Mouse (Mus musculus) hindbrain, embryonic 12.5 days (tissue): ENCODE results near the gene Loxl1. TPM values are rescaled to one million over a fixed set of nuclear protein-coding genes. Genes with fewer than 3 reads are reported as not detected.
"Not testable (repeated sequence)": the region's sequence is repeated elsewhere in the genome, so short reads cannot be mapped to it uniquely, and the experiment has no call there.

Experiments
- ATAC-seq: fragments of 200-750 bp; cut with Nextera tagmentation; 2 replicates; pipeline ENCODE4 v1.8.0; 2017; ENCODE audit warnings: moderate TSS enrichment; ENCODE audit not compliant: low FRiP score
- H3K27ac ChIP-seq: fragments of 300-500 bp; sonication (generic); 2 replicates; pipeline ENCODE4 v1.5.1; 2016; ENCODE audit warnings: mild to moderate bottlenecking
- H3K27me3 ChIP-seq: fragments of 300-500 bp; sonication (generic); 2 replicates; pipeline ENCODE4 v1.6.1; 2016; ENCODE audit warnings: mild to moderate bottlenecking
- H3K36me3 ChIP-seq: fragments of 300-500 bp; sonication (generic); 2 replicates; pipeline ENCODE4 v1.6.1; 2016; ENCODE audit warnings: mild to moderate bottlenecking
- H3K4me1 ChIP-seq: fragments of 300-500 bp; sonication (generic); 2 replicates; pipeline ENCODE4 v1.6.1; 2016
- H3K4me2 ChIP-seq: fragments of 300-500 bp; sonication (generic); replicated peaks from 2 replicates; pipeline ENCODE4 v1.6.1; 2016; ENCODE audit warnings: mild to moderate bottlenecking
- H3K4me3 ChIP-seq: fragments of 300-500 bp; sonication (generic); 2 replicates; pipeline ENCODE4 v1.5.1; 2016; ENCODE audit warnings: mild to moderate bottlenecking
- H3K9ac ChIP-seq: fragments of 300-500 bp; sonication (generic); 2 replicates; pipeline ENCODE4 v1.6.1; 2016; ENCODE audit warnings: mild to moderate bottlenecking, moderate library complexity
- H3K9me3 ChIP-seq: fragments of 300-500 bp; sonication (generic); replicated peaks from 2 replicates; pipeline ENCODE4 v1.6.1; 2016; ENCODE audit warnings: mild to moderate bottlenecking
- WGBS: fragments of 180-500 bp; shearing (Covaris S2); methylation state at CpG from one replicate; pipeline ENCODE4 v1.1.7; 2016; 5-methylcytosine and 5-hydroxymethylcytosine counted together
- polyA plus RNA-seq: library from polyadenylated mRNA; unstranded; fragments of >200 nt; fragmentation: Nextera tagmentation; extraction: Ambion mirVana; gene quantifications from 2 replicates; pipeline ENCODE4 v1.2.1, GENCODE M21; 2016

Loxl1 gene
- polyA plus RNA-seq, 1 experiment from 2014 or later, result 19.2 TPM

DNA sequence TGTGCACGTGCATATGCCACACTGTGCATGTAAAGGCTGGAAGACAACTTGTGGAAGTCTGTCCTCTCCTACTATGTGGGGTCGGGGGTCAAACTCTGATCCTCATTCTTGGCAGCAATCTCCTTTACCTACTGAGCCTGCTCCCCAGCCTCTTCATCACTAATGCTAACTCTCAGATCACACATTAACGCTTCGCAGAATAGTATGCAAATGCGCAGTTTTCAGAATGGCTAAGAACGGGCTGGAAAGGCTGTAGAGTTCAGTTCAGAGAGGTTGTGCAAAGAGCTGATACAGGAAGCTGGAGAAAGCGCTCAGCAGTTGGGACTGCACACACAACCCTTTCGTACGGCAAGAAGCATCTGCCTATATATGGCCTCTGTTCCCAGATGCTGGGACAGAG is 40.1 kb downstream of the Loxl1 start:
- no peak overlapping the region for H3K9ac ChIP-seq
- H3K27me3 ChIP-seq, result no peaks in the 10 kb centered on the region
- no peaks in the 10 kb centered on the region for H3K9me3 ChIP-seq
- H3K4me3 ChIP-seq, result no peak overlapping the region
- H3K36me3 ChIP-seq, result no peaks in the 10 kb centered on the region
- WGBS, result 74% methylated on average over 9 of the region's 9 CpGs
- peaks cover 8% of the 10 kb centered on the region; the same call in 1 of the 2 replicates for H3K4me1 ChIP-seq
- no peak overlapping the region for H3K4me2 ChIP-seq
- no peak overlapping the region for H3K27ac ChIP-seq
- no peak for ATAC-seq

DNA sequence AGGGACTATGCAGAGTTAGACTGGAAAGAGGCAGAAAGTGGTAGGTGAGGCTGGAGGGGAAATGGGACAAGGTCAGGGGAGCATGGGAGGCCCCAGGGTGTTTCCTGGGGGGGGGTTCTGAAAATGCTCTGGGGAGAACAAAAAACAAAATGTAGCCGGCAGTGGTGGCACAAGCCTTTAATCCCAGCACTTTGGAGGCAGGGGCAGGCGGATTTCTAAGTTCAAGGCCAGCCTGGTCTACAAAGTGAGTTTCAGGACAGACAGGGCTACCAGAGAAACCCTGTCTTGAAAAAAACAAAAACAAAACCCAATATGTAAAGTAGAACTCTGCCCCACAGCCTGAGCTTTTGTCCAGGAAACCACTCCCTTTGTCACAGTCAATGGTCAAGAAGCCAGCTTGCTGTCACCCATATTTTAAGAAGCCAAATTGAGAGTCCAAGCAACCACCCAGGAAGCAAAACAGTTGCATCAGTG is 40.9 kb downstream of the Loxl1 start:
- Histone ChIP-seq H3K36me3 (no peaks in the 10 kb centered on the region), H3K27ac (no peak overlapping the region), H3K4me2 (no peak overlapping the region), H3K4me3 (no peak overlapping the region), H3K9ac (no peak overlapping the region; the same call in 1 of the 2 replicates), H3K4me1 (peaks cover 8% of the 10 kb centered on the region; the same call in 1 of the 2 replicates), H3K27me3 (no peaks in the 10 kb centered on the region), H3K9me3 (no peaks in the 10 kb centered on the region)
- WGBS, result 74% methylated on average over 2 of the region's 2 CpGs
- no peak for ATAC-seq

DNA sequence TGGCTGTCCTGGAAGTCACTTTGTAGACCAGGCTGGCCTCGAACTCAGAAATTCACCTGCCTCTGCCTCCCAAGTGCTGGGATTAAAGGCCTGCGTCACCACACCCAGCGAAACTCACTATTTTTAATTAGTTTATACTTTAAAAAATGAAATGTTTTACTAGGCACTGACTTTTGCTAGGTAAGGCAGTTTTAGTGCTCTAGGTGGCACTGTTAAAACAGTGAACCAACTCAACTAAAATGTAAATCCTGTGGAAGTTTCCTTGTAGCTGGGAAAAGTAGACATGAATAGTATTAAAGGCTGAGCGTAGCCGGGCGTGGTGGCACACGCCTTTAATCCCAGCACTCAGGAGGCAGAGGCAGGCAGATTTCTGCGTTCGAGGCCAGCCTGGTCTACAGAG is 41.4 kb downstream of the Loxl1 start:
- 94% methylated on average over 9 of the region's 9 CpGs for WGBS
- not testable (repeated sequence) for H3K27me3 ChIP-seq, H3K4me2 ChIP-seq, H3K9me3 ChIP-seq, H3K27ac ChIP-seq, H3K36me3 ChIP-seq, ATAC-seq, H3K4me3 ChIP-seq, H3K9ac ChIP-seq
- H3K4me1 ChIP-seq, result peaks cover 11% of the 10 kb centered on the region

DNA sequence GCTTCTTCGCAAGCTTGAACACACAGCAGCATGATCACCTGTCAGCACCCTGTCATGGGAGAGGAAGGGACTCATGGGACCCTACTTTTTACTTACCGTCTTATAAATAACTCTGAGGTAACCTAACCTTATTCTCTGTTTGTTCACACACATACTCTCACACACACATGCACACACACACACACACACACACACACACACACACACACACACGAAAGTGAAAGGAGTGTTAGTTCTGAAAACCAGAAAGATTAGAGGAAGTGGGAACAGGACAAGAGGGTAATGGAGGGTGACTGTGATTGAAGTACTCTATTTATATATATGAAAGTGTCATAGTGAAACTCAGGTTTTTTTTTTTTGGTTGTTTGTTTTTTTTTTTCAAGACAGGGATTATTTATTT is 41.9 kb downstream of the Loxl1 start:
- Histone ChIP-seq H3K4me3 (no peak overlapping the region), H3K27ac (no peak overlapping the region), H3K4me1 (peaks cover 14% of the 10 kb centered on the region), H3K4me2 (no peak overlapping the region), H3K27me3 (no peaks in the 10 kb centered on the region), H3K36me3 (no peaks in the 10 kb centered on the region), H3K9me3 (no peaks in the 10 kb centered on the region), H3K9ac (no peak overlapping the region)
- ATAC-seq, result no peak
- 81% methylated on average over 3 of the region's 3 CpGs for WGBS

DNA sequence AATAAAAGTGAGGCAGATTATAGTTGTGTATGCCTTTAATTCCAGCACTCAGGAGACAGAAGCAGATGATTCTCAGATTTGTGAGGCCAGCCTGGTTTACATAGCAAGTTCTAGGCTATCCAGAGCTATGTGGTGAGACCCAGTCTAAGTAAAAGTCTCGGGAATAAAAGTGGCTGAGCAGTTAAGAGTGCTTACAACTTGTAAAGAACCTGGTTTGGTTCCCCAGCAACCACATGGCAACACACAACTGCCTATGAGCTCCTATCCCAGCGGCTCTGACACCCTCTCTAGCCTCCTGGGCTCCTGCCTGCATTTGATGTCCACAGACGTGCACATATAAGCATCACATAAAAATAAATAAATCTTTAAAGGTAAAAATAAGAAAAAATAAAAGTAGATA is 42.9 kb downstream of the Loxl1 start:
- Histone ChIP-seq H3K36me3 (no peaks in the 10 kb centered on the region), H3K27ac (no peak overlapping the region), H3K4me2 (no peak overlapping the region), H3K9ac (no peak overlapping the region), H3K4me3 (no peak overlapping the region), H3K9me3 (no peaks in the 10 kb centered on the region), H3K4me1 (peaks cover 8% of the 10 kb centered on the region; the same call in 1 of the 2 replicates), H3K27me3 (no peaks in the 10 kb centered on the region)
- no peak for ATAC-seq
- WGBS, result 62% methylated on average over 3 of the region's 3 CpGs

DNA sequence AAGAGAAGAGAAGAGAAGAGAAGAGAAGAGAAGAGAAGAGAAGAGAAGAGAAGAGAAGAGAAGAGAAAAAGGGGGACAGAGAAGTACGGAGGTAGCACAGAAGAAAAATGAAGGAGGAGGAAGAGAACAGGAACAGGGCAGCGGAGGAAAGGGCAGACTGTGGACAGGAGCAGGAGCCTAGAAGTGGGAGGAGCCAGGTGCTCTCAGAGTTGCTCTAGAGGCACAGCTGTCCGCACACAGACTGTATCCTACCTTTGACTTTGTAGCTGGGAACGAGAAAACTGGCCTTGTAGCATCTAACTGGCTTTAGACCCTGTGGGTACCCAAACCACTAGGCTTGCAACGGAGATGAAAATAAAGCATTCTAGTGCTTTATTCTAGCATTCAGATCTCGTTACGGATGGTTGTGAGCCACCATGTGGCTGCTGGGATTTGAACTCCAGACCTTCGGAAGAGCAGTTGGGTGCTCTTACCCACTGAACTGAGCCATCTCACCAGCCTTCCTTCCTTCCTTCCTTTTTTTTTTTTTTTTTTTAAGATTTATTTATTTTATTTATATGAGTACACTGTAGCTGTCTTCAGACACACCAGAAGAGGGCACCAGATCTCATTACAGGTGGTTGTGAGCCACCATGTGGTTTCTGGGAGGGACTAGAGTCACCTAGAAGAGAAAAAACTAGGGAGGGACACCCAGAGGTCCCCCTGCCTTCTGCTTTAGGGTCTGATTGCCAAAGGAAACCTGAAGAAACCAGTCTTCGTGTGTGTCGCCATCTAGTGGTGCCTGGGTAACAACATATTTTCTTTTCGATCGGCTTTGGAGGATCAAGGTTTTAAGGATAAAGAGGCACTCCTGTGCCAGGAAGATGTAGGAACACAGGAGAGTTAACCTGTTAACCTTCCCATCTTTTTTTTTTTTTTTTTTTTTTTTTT is 44.3 kb downstream of the Loxl1 start:
- WGBS, result 51% methylated on average over 12 of the region's 12 CpGs
- Histone ChIP-seq H3K4me2 (no peak overlapping the region), H3K27ac (no peak overlapping the region), H3K27me3 (no peaks in the 10 kb centered on the region), H3K36me3 (no peaks in the 10 kb centered on the region; the same call in 1 of the 2 replicates), H3K9me3 (no peaks in the 10 kb centered on the region), H3K9ac (no peak overlapping the region), H3K4me1 (peaks cover 7% of the 10 kb centered on the region; the same call in 1 of the 2 replicates), H3K4me3 (no peak overlapping the region)
- ATAC-seq, result no peak

DNA sequence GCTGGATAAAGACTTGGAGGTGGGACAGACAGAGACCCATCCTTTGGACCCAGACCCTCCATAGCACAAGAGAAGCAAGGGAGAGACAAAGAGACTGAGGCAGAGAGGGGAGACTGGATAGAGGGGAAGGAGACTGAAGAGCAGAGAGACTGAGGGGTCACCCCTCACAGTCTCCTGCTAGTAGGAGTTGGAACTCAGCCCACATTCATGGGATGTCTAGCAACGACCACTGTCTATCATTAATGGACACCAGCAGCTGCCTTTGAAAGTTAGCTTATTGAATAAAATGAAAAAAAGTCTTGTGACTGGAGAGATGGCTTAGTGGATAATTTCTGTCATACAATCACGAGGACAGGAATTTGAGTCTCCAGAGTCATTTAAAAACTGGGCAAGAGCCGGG is 45.9 kb downstream of the Loxl1 start:
- Histone ChIP-seq H3K4me2 (no peak overlapping the region), H3K27ac (0 out of 2 replicates have a peak overlapping the region, but pooled peaks have one; percentile 35), H3K9ac (no peak overlapping the region), H3K9me3 (no peaks in the 10 kb centered on the region), H3K4me3 (no peak overlapping the region), H3K27me3 (no peaks in the 10 kb centered on the region), H3K36me3 (peaks cover 10% of the 10 kb centered on the region), H3K4me1 (peaks cover 7% of the 10 kb centered on the region; the same call in 1 of the 2 replicates)
- no peak for ATAC-seq
- WGBS, result 82% methylated on average over 3 of the region's 3 CpGs

DNA sequence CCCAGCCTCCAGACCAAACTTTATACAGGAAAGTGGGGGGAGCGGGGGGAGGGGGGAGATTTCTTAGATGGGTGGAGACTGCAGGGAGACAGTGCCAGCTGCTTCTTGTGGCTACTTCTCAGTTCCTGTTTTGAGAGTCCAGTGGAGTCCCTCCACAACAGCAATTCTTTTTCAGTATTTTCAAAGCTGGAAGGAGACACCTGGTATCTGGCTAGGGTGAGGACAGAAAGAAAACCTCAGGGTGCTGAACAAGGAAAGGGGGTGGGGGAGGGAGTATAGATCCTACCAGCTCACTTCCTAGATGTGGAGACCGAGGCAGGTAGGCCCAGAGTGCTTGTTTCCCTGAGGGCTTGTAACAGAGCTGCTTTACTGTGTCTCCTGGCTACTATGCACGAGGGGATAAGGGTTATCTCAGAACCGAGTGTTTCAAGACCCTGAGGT is 46.4 kb downstream of the Loxl1 start:
- no peak for ATAC-seq
- H3K36me3 ChIP-seq, result peaks cover 14% of the 10 kb centered on the region
- peak overlapping the region; percentile 35; the same call in 1 of the 2 replicates for H3K27ac ChIP-seq
- peaks cover 7% of the 10 kb centered on the region; the same call in 1 of the 2 replicates for H3K4me1 ChIP-seq
- no peaks in the 10 kb centered on the region for H3K27me3 ChIP-seq
- H3K9me3 ChIP-seq, result no peaks in the 10 kb centered on the region
- WGBS, result 34% methylated on average over 4 of the region's 4 CpGs
- no peak overlapping the region for H3K4me2 ChIP-seq
- no peak overlapping the region; the same call in 1 of the 2 replicates for H3K9ac ChIP-seq
- no peak overlapping the region for H3K4me3 ChIP-seq

DNA sequence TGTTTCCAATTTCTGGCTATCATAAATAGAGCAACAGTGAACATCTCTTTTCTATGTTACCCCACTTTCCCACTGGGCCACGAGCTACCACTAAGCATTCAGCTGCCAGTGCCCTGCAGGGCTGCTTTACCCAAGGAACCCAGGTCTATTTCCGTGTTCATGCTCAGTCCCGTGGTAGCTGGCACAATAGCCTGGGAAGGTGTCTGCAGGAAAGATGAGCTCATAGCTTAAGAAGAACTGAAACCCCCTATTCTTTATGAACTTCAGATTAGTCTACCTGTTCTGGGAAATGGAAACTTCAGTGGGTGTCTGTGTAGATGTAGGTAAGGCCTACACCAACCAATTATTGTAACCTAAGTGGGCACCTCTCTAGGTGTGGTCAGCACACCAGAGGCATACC is 47.6 kb downstream of the Loxl1 start:
- ATAC-seq, result no peak
- Histone ChIP-seq H3K9me3 (no peaks in the 10 kb centered on the region), H3K27me3 (no peaks in the 10 kb centered on the region), H3K4me2 (no peak overlapping the region), H3K36me3 (peaks cover 23% of the 10 kb centered on the region), H3K4me1 (peaks cover 7% of the 10 kb centered on the region; the same call in 1 of the 2 replicates), H3K27ac (no peak overlapping the region), H3K9ac (no peak overlapping the region), H3K4me3 (no peak overlapping the region)
- 68% methylated on average over 3 of the region's 3 CpGs for WGBS

DNA sequence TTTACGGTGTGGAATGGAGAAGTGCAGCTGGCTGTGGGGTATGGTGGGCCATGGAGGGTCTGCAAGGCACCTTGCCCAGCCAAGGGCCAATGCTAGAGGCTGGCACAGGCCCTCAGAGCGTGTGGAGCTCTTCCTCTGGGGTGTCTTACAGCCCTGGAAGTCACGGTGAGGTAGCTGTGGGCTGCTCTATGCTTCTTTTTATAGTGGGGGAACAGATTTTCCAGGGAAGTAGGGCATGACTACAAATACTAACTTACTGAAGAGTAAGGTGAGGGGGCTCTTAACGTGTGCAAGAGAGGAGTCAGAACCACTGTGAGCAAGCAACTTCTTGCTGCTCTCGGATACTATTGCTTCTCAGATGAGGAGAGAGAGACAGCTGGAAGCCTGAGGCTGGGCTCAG is 50.5 kb downstream of the Loxl1 start:
- no peak for ATAC-seq
- no peaks in the 10 kb centered on the region for H3K9me3 ChIP-seq
- peaks cover 49% of the 10 kb centered on the region for H3K36me3 ChIP-seq
- H3K27ac ChIP-seq, result no peak overlapping the region
- no peak overlapping the region for H3K4me2 ChIP-seq
- H3K9ac ChIP-seq, result no peak overlapping the region
- H3K4me1 ChIP-seq, result peaks cover 7% of the 10 kb centered on the region; the same call in 1 of the 2 replicates
- no peaks in the 10 kb centered on the region for H3K27me3 ChIP-seq
- 98% methylated on average over 5 of the region's 5 CpGs for WGBS
- no peak overlapping the region for H3K4me3 ChIP-seq

DNA sequence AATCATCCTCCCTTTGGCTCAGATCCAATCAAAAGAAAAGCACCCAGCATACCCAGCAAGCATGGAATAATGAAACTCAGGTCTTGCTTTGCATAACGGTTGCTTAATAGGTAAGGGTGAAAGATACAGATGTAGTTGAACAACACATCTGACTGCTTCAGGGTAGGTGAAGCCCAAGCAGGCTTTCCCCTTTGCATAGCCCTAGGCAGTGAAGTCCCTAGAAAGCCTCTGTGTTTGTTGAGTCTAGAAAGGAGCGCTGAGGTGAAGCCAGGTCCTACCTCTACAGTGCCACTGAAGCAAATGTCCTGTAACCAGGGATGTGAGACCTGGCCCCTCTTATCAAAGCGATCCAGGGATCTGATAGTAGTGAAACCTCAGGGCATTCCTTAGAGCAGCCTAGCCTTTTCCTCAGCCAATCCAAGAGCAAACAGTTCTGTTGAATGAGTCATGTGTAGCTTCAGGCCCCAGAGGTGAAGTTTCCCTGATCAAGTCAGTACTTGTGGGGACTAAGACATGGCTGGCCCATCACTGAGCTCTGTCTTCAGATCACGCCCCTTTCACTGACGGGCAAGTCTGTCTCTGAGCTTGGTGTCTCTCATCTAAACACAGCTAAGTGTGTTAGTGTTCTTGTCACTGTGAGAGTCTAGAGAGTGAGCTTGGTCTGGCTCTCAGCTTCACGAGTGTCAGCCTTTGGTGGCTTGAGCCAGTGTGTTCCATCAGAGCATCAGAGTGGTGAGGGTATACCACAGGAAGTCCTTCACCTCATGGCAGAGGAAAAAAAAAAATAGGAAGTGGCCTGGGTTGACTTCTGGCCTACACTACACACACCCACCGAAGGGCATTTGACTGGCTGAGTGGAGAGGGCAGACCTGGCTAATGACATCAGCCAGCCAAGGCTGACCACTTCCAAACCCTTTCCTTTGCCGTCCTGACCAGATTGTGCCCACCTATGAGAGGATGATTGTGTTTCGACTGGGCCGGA is 57.0 kb downstream of the Loxl1 start:
- no peaks in the 10 kb centered on the region for H3K27me3 ChIP-seq
- peaks cover 15% of the 10 kb centered on the region for H3K4me1 ChIP-seq
- H3K4me3 ChIP-seq, result no peak overlapping the region
- H3K4me2 ChIP-seq, result no peak overlapping the region
- no peak overlapping the region for H3K9ac ChIP-seq
- 96% methylated on average over 10 of the region's 10 CpGs for WGBS
- no peak for ATAC-seq
- no peak overlapping the region for H3K27ac ChIP-seq
- no peaks in the 10 kb centered on the region for H3K9me3 ChIP-seq
- peaks cover 41% of the 10 kb centered on the region for H3K36me3 ChIP-seq

DNA sequence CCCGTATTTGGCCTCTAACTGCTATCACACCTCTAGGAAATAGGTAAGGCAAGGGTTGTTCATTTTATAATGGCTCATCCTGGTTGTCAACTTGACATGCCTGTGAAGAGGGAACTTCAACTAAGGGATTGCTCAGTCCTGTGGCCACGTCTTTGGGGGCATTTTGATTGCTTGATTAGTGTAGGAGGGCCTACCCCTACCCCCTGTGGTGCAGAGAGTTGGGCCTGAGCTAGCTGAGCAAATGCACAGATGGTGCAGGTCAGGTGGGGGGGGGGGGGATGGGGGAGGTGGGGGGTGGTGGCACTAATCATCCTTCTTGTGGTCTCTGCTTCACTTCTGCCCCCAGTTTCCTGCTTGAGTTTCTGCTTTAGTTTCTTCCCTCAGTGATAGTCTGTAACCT is 57.9 kb downstream of the Loxl1 start:
- peaks cover 34% of the 10 kb centered on the region for H3K36me3 ChIP-seq
- 56% methylated on average over 2 of the region's 2 CpGs for whole genome bisulfite sequencing
- H3K4me3 ChIP-seq, result no peak overlapping the region
- no peak overlapping the region for H3K9ac ChIP-seq
- H3K27me3 ChIP-seq, result no peaks in the 10 kb centered on the region
- no peak overlapping the region for H3K4me2 ChIP-seq
- no peak for ATAC-seq
- H3K27ac ChIP-seq, result no peak overlapping the region
- no peaks in the 10 kb centered on the region for H3K9me3 ChIP-seq
- peaks cover 18% of the 10 kb centered on the region for H3K4me1 ChIP-seq
